Mouse (Mus musculus) stomach, embryonic 15.5 days (tissue): ENCODE results near the gene Ltbp3. TPM values are rescaled to one million over a fixed set of nuclear protein-coding genes. Genes with fewer than 3 reads are reported as not detected.

Experiments used
- ATAC-seq: fragments of 200-750 bp; cut with Nextera tagmentation; 2 replicates; pipeline ENCODE4 v1.8.0; 2017; ENCODE audit warnings: low read depth, moderate number of reproducible peaks, moderate TSS enrichment; ENCODE audit not compliant: insufficient read depth, low FRiP score
- H3K27ac ChIP-seq: fragments of 300-500 bp; sonication (generic); 2 replicates; pipeline ENCODE4 v1.5.1; 2015; ENCODE audit warnings: mild to moderate bottlenecking, inconsistent platforms
- H3K27me3 ChIP-seq: fragments of 300-500 bp; sonication (generic); replicated peaks from 2 replicates; pipeline ENCODE4 v1.6.1; 2015; ENCODE audit warnings: inconsistent platforms
- H3K36me3 ChIP-seq: fragments of 300-500 bp; sonication (generic); 2 replicates; pipeline ENCODE4 v1.6.1; 2015; ENCODE audit warnings: inconsistent platforms
- H3K4me1 ChIP-seq: fragments of 300-500 bp; sonication (generic); 2 replicates; pipeline ENCODE4 v1.6.1; 2015; ENCODE audit warnings: inconsistent platforms
- H3K4me2 ChIP-seq: fragments of 300-500 bp; sonication (generic); 2 replicates; pipeline ENCODE4 v1.6.1; 2015; ENCODE audit warnings: mild to moderate bottlenecking, inconsistent platforms
- H3K4me3 ChIP-seq: fragments of 300-500 bp; sonication (generic); replicated peaks from 2 replicates; pipeline ENCODE4 v1.5.1; 2015; ENCODE audit warnings: inconsistent platforms
- H3K9ac ChIP-seq: fragments of 300-500 bp; sonication (generic); 2 replicates; pipeline ENCODE4 v1.6.1; 2015; ENCODE audit warnings: inconsistent platforms
- H3K9me3 ChIP-seq: fragments of 300-500 bp; sonication (generic); 2 replicates; pipeline ENCODE4 v1.6.1; 2016; ENCODE audit warnings: inconsistent platforms
- WGBS: fragments of 180-500 bp; shearing (Covaris S2); methylation state at CpG from one replicate; pipeline ENCODE4 v1.1.7; 2015; 5-methylcytosine and 5-hydroxymethylcytosine counted together
- polyA plus RNA-seq: library from polyadenylated mRNA; unstranded; fragments of >200 nt; fragmentation: Nextera tagmentation; extraction: Ambion mirVana; gene quantifications from 2 replicates; pipeline ENCODE4 v1.2.1, GENCODE M21; 2015

Ltbp3 gene
- polyA plus RNA-seq, 1 experiment from 2014 or later = 30.6 TPM

DNA sequence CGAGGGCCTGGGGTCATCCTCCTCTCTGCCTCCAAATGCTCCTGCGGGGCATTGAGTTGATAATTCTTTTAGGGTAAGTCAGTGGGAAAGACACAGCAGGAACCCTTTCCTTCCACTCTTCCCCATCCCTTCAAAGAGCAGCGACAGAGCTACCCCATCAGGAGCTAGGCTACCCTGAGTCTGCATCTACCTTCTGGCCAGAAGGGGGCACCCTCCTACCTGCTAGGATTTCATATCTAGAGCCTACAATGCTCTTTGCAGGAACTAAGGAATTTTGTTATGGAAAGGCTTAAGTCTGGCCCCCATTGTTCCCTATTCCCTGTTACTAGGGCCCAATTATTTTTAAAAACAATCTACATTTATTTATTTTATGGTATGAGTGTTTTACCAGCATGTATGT lies 29.5 kb upstream of the Ltbp3 start:
- H3K36me3 ChIP-seq = peaks cover 43% of the 10 kb centered on the region

DNA sequence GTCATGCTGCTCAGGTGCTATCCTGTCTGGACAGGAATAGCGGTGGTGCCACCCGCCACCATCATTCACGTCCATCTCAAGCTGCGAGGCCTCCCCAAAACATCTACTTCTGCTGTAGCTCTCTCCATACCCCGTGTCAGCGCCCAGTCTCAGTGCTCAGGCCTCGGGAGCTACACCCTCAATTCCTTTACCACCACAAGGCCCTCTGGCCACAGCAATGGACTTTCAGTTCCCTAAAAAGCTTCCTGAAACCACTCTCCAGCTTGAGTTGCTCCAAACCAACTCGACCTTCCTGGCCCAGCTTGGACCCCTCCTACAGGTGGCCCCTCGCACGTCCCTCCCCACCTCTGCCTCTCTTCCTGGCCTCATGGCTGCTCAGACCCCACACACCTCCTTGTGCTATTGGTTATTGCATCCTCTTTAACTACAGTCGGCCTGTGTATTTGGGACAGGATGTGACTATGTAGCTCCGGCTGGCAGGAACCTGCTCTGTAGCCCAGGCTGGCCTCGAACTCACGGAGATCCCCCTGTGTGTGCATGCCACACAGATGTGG lies 28.7 kb upstream of the Ltbp3 start:
- Histone ChIP-seq H3K27ac (no peak overlapping the region), H3K4me3 (no peak overlapping the region), H3K9ac (no peak overlapping the region), H3K4me2 (no peak overlapping the region), H3K4me1 (peaks cover 18% of the 10 kb centered on the region), H3K9me3 (no peaks in the 10 kb centered on the region), H3K27me3 (no peaks in the 10 kb centered on the region), H3K36me3 (peaks cover 37% of the 10 kb centered on the region)
- 88% methylated on average over 14 of the region's 14 CpGs for WGBS
- no peak for ATAC-seq

More for the DNA sequence above, 29.5 kb upstream of the Ltbp3 start:
- Histone ChIP-seq H3K4me1 (peaks cover 21% of the 10 kb centered on the region), H3K4me2 (no peak overlapping the region), H3K4me3 (no peak overlapping the region), H3K9me3 (no peaks in the 10 kb centered on the region), H3K9ac (no peak overlapping the region), H3K27ac (no peak overlapping the region), H3K27me3 (no peaks in the 10 kb centered on the region)
- ATAC-seq = no peak
- 28% methylated on average over 3 of the region's 3 CpGs for WGBS

DNA sequence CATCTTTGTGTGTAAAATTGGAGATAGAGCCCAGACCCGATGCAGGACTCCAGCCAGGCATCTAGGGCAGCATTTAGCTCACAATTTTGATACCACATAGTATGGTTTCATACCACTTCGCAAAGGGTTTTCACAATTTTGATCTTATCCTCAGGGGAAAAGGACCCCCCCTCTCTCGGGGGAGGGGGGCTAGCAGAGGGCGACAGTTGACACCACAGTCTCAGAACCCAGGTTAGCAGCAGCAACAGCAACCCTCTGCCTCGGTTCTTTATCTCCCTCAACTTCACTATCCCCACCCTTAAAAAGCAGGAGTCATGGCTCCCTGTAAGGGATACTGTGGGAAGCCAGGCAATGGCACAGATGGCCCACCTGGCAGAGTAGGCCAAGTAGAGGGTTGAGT lies 27.4 kb upstream of the Ltbp3 start:
- H3K36me3 ChIP-seq = peaks cover 32% of the 10 kb centered on the region
- H3K9me3 ChIP-seq = no peaks in the 10 kb centered on the region
- peaks cover 18% of the 10 kb centered on the region for H3K4me1 ChIP-seq
- H3K27me3 ChIP-seq = no peaks in the 10 kb centered on the region
- 64% methylated on average over 5 of the region's 5 CpGs for WGBS
- peak overlapping the region; percentile 48 for H3K27ac ChIP-seq
- no peak overlapping the region for H3K4me2 ChIP-seq
- no peak for ATAC-seq
- H3K4me3 ChIP-seq = no peak overlapping the region
- no peak overlapping the region for H3K9ac ChIP-seq

DNA sequence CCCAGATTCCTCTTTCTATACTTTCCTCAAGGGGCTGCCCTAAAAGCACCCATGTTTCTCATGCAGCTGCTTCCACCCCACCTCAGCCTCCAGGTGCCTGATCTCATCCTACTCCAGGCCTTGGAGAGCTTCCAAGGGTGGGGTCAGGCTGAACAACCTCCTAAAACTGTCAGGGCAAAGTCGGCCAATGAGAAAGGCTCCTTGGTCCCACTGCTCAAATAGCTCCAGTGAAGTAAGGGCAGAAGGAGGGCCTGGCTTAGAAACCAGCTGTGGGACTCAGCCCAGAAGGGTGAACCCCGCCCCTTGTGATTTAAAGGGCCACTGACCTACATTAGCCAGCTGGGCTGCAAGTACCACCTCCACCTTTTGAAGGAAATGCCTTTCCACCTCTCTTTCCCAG lies 27.0 kb upstream of the Ltbp3 start:
- no peak overlapping the region; the same call in 1 of the 2 replicates for H3K4me2 ChIP-seq
- WGBS = 9% methylated on average over 2 of the region's 2 CpGs

DNA sequence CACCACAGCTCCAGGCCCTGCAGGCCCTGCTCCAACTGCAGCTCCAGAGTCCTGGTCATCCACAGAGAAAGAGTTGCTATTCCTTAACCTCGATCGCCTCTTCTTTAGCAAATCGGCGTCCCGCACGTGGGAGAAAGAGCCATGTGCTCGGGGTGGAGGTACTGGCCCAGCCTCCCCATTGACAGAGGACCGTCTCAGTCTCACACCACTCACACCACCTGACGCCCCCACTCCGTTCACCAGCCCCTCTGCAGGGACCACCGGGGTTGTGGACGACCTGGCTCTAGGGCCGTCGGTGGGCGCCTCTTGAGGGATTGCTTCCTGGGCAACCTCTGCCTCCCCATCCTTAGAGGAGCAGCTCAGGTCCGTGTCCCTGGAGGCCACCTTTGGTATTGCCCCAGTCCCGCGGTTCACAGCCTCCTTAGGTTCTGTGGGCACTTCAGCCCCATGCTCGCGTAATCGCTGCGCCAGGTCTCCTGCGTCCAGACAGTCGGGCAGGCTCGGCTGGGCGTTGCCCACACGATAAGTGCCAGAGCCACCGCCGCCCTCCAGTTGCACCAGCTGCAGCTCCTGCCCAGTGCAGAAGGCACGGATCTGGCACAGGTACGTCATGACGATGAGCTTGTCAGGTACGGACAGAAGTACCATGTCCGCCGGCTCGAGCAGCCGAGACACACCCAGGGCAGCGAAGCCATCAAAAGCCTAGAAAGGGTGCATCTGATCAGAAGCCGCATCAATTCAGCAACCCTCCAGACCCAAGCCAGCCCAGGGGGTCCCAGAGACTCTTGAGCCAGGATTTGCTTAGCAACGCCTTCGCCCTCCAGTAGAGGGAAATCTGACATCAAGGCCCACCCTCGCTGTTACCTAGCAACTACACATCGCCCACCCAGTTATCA lies 24.7 kb upstream of the Ltbp3 start:
- 37% methylated on average over 43 of the region's 43 CpGs for WGBS
- Histone ChIP-seq H3K4me3 (no peak overlapping the region), H3K4me1 (peaks cover 18% of the 10 kb centered on the region), H3K27me3 (no peaks in the 10 kb centered on the region), H3K9me3 (no peaks in the 10 kb centered on the region), H3K27ac (no peak overlapping the region), H3K9ac (no peak overlapping the region), H3K36me3 (peaks cover 26% of the 10 kb centered on the region), H3K4me2 (peak overlapping the region; percentile 47)
- peak; percentile 42; the same call in 1 of the 2 replicates for ATAC-seq

More for the DNA sequence above, 27.0 kb upstream of the Ltbp3 start:
- peak; percentile 82 for ATAC-seq
- H3K4me3 ChIP-seq = no peak overlapping the region
- no peaks in the 10 kb centered on the region for H3K27me3 ChIP-seq
- no peaks in the 10 kb centered on the region for H3K9me3 ChIP-seq
- peaks cover 28% of the 10 kb centered on the region for H3K36me3 ChIP-seq
- peak overlapping the region; percentile 48 for H3K27ac ChIP-seq
- H3K4me1 ChIP-seq = peaks cover 18% of the 10 kb centered on the region
- H3K9ac ChIP-seq = no peak overlapping the region

DNA sequence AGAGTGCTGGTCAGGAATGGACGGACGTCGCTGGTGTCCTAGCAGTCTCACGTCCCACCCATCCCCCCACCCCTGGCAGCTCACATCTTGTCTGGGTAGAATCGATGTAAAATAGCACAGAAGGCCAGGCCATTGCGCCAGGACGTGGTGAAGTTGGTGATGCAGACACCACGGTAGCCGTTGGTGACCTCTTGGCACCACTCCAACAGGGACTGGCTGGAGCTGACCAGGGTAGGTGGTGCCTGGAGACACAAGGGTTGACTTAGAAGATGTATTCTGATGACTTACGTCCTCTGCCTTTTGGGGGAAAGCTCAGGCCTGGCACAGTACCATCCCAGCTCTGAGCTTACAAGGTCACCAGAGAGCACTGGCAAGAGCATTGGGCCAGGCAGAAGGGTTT lies 23.7 kb upstream of the Ltbp3 start:
- no peaks in the 10 kb centered on the region for H3K27me3 ChIP-seq
- 49% methylated on average over 10 of the region's 10 CpGs for WGBS
- H3K4me1 ChIP-seq = peaks cover 18% of the 10 kb centered on the region
- no peak overlapping the region for H3K27ac ChIP-seq
- no peak for ATAC-seq
- no peak overlapping the region for H3K9ac ChIP-seq
- H3K4me3 ChIP-seq = no peak overlapping the region
- H3K9me3 ChIP-seq = no peaks in the 10 kb centered on the region
- no peak overlapping the region for H3K4me2 ChIP-seq
- H3K36me3 ChIP-seq = peaks cover 33% of the 10 kb centered on the region

DNA sequence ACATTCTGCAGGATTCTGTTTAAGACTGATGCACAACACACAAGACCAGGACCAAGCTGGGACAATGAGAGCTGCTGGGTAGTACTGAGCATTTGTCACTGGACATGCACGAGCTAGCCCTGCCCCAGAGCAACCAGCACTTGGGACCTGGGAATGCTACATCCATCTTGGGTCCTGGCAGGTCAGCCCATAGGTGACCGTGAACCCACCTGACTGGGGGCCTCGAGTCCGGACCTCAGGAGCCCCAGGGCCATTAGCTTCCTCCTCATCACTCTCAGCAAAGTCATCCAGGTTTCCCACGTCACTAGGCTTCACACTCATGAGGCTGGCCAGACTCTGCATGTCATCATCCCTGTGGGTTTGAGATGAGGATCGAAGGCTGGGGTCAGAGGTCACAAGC lies 19.5 kb upstream of the Ltbp3 start:
- ATAC-seq = no peak
- Histone ChIP-seq H3K4me3 (no peak overlapping the region), H3K9ac (no peak overlapping the region), H3K36me3 (peaks cover 36% of the 10 kb centered on the region), H3K27ac (no peak overlapping the region), H3K4me1 (peaks cover 26% of the 10 kb centered on the region), H3K9me3 (no peaks in the 10 kb centered on the region), H3K27me3 (no peaks in the 10 kb centered on the region), H3K4me2 (no peak overlapping the region)
- WGBS = 93% methylated on average over 6 of the region's 6 CpGs

DNA sequence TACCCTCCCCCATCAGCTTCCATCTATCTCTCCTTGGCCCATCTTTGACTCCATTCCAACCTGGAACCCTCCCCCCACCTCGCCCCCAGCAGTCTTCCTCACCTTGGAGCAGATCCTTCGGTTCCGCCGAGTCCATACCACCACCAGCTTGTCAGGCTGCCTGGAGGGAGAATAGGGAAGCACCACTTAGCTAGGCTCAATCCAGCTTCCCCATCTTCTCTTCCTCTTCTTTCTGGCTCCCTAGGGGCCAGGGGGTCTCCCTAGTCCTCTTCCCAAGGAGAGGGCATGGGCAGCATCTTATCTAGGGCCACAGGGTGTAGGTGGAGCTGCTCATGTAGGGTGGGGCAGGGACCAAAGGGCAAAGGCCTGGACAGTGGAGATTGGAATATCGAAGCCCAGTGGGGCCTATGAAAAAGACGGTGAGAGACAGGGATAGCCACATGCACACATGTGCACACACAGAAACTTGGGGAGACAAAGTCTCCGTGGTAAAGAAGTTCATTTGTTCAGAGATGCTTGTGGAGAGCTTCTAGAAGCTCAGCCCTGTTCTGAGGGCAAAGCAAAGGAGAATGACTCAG lies 17.8 kb upstream of the Ltbp3 start:
- Histone ChIP-seq H3K4me3 (peak overlapping the region; percentile 3; the same call in 1 of the 2 replicates), H3K36me3 (peaks cover 36% of the 10 kb centered on the region), H3K27me3 (no peaks in the 10 kb centered on the region), H3K9me3 (no peaks in the 10 kb centered on the region), H3K4me2 (no peak overlapping the region), H3K4me1 (peaks cover 39% of the 10 kb centered on the region), H3K9ac (no peak overlapping the region), H3K27ac (no peak overlapping the region)
- ATAC-seq = peak; percentile 45; the same call in 1 of the 2 replicates
- WGBS = 84% methylated on average over 7 of the region's 7 CpGs

DNA sequence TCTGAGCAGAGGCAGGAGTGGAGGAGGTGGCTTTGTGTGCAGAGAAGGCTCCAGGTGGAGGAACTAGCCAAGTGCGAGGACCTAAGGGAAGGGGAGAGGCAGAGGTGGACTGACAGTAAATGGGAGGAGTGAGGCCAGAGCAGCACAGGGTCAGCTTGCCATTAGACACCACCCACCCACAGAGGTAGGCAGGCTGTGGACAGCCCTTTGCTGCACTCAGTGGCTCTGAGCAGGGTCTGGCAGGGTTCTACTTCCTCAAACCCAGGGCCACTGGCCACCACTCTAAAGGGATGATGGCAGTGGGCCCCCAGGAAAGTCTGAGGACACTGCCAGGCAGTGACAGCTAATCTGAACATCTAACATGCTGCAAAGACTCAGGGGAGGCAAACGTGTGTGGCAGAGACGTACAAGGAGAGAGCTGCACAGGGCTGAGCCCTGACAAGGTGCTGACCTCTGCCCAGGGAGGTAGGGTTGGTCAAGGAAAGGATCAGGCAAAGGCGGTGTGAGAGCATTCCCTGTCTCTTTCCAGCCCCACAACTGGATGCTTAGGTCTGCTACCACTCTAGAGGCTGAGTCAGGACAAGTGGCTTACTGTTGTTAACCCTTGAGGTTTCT lies 16.7 kb upstream of the Ltbp3 start:
- Histone ChIP-seq H3K27me3 (no peaks in the 10 kb centered on the region), H3K4me1 (peaks cover 48% of the 10 kb centered on the region)
- 61% methylated on average over 4 of the region's 4 CpGs for WGBS

DNA sequence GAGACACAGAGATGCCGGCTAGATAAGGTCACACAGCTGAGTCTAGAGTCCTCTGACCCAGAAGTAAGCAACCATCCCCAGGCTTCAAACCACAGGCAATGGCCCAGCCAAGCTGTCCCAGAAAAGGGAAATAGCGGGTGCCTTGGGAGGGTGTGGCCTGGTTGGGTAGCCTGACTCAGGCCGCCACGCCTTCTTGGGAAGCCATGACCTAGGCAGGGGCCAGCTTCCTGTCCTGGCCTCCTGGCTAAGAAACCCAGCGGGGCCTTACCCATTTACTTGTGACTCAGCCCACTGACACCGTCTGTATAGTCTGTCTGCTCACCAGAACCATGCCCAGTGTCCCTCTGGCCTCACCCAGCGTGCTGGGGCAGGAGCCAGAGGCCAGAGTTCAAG lies 16.2 kb upstream of the Ltbp3 start:
- 40% methylated on average over 7 of the region's 7 CpGs for WGBS
- peak; percentile 36 for ATAC-seq
- H3K27me3 ChIP-seq = no peaks in the 10 kb centered on the region

More for the DNA sequence above, 16.7 kb upstream of the Ltbp3 start:
- H3K9me3 ChIP-seq = no peaks in the 10 kb centered on the region
- no peak for ATAC-seq
- H3K4me3 ChIP-seq = peak overlapping the region; percentile 89
- H3K27ac ChIP-seq = peak overlapping the region; percentile 81; the same call in 1 of the 2 replicates
- peak overlapping the region; percentile 38; the same call in 1 of the 2 replicates for H3K9ac ChIP-seq
- H3K4me2 ChIP-seq = peak overlapping the region; percentile 88
- peaks cover 36% of the 10 kb centered on the region for H3K36me3 ChIP-seq

DNA sequence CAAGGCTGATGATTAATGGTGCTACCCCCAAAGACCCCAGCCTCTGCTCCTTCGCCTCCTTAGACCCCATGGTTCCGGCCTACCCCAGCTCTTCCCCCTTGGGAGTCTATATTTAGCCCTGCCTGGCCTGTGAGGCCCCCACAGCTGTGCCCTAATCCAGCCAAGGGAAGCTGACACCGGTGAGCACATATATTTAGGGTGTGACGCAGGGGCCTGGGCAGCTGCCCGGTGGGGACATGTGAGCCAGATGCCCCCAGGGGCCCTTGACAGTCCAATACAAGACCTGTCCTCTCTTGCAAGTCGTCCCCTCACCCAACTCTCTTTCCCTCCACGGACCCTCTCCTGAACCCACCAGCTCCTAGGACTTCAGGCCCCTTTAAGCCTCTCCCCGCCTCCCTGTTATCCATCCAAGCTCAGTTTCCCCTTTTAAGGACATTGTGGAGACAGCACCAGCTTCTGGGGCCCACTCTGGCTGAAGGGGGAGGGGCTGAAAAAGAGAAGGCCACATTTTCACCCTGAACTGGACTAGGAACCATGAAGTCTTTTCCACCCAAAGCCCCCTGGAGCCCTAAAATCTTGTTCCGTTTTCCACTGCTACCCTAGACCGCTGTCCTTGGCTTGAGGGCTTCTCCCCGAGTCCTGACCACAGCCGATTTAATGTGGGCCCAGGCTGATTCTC lies 15.5 kb upstream of the Ltbp3 start:
- Histone ChIP-seq H3K9ac (peak overlapping the region; percentile 56; the same call in 1 of the 2 replicates), H3K4me2 (peak overlapping the region; percentile 88), H3K36me3 (peaks cover 26% of the 10 kb centered on the region), H3K27ac (peak overlapping the region; percentile 81), H3K4me3 (peak overlapping the region; percentile 89), H3K4me1 (peaks cover 54% of the 10 kb centered on the region), H3K9me3 (no peaks in the 10 kb centered on the region), H3K27me3 (no peaks in the 10 kb centered on the region)
- 46% methylated on average over 12 of the region's 12 CpGs for whole genome bisulfite sequencing
- peak; percentile 0; the same call in 1 of the 2 replicates for ATAC-seq

More for the DNA sequence above, 16.2 kb upstream of the Ltbp3 start:
- peak overlapping the region; percentile 89 for H3K4me3 ChIP-seq
- peak overlapping the region; percentile 38; the same call in 1 of the 2 replicates for H3K9ac ChIP-seq
- peaks cover 32% of the 10 kb centered on the region for H3K36me3 ChIP-seq
- H3K4me1 ChIP-seq = peaks cover 48% of the 10 kb centered on the region
- no peaks in the 10 kb centered on the region for H3K9me3 ChIP-seq
- peak overlapping the region; percentile 88 for H3K4me2 ChIP-seq
- H3K27ac ChIP-seq = peak overlapping the region; percentile 81; the same call in 1 of the 2 replicates
